Mouse (Mus musculus): ENCODE data around the gene Fut2.

The Fut2 gene

DNA sequence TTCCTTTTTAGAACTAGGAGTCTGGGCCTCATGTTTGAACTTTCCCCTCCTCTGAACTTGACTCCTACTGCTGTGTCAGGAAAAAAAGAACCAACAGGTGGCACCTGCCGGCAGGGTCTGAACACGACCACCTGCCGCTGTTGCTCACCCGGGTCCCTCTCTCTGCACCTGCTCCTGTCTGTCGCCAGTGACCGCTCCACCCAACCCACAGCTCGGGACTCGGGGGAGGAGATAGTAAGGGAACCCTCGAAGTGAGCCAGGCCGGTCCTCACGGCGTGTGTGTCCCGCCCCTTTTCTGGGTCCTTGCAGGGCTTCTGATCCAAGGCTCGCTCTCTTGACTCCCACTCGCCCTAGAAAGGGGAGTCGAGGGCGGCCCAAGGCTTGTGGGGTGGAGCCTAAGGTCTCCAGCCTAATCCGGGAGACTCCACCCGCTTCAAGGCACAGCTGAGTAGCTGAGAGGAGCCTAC is 26.6 kb downstream of the Fut2 start, which contains the start of gene Mamstr:
Gene Mamstr (plus strand): TSS at position 417 of the 467 bp plus-strand sequence.
- no peak for DNase-seq (ENCODE audit: extremely low spot score)

- DNase-seq (ENCODE audit: extremely low spot score) = peak; percentile 92
Measured at GRCm38 (mm10) chr7:45638623-45639401, 27.4 kb downstream of the Fut2 start.

- DNase-seq (ENCODE audit: extremely low spot score) = no peak
Measured at GRCm38 (mm10) chr7:45637710-45638109, 28.5 kb downstream of the Fut2 start.

DNA sequence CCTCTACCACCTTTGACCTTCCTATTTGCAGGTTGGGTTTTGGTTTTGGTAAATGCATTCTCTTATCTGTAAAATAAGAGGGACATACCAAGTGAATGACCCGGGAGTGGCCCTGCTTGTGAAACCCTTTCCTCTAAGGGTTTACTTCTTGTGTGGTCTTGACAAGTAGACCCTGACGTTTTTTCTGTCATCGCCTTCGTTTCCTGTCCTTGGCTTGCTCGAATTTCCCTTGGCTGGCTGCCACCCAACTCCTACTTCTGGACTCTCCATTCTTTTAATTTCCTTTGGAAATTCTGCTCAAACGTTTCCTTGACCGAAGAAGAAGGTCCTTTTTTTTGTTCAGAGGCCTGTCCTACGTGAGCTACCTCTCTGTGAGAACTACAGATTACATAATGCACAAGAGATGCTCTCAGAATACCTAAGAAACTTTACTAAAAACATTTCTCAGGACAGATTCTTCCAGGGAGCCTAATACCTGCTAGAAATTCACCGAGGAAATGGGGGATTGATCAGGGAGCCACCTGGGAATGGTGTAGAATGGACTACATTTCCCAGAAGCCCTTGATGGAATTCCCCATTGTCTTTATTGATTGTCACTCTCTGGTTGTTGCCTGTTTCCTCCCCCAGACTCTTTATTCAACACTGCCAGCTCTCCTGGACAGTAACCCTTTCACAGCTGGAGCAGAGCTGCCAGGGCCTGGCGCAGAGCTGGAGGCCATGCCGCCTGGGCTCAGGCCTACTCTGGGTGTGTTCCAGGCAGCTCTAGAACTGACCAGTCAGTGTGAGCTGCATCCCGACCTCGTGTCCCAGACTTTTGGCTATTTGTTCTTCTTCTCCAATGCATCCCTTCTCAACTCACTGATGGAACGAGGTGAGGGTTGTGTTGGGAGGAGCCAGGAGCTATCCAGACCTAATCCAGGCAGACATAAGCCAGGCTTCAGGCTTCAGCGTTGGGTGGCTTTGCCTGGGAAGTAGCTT is 30.2 kb downstream of the Fut2 start:
- DNase-seq (ENCODE audit: extremely low spot score) = no peak

GRCm38 (mm10) chr7:45634946-45635681 is 31.1 kb downstream of the Fut2 start:
- no peak for DNase-seq (ENCODE audit: extremely low spot score)

DNA sequence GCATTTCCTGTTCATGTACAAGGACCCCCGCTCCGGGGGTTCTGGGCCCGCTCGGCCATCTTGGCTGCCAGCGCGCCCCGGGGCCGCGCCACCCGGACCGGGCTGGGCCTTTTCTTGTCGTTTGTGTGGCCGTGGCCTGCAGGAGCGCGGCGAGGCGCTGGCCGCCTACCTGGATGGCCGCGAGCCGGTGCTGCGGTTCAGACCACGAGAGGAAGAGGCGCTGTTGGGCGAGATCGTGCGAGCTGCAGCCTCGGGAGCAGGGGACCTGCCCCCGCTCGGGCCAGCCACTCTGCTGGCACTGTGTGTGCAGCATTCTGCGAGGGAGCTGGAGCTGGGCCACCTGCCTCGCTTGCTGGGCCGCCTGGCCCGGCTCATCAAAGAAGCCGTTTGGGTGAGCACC is 33.7 kb downstream of the Fut2 start:
- DNase-seq (ENCODE audit: extremely low spot score) = no peak

DNA sequence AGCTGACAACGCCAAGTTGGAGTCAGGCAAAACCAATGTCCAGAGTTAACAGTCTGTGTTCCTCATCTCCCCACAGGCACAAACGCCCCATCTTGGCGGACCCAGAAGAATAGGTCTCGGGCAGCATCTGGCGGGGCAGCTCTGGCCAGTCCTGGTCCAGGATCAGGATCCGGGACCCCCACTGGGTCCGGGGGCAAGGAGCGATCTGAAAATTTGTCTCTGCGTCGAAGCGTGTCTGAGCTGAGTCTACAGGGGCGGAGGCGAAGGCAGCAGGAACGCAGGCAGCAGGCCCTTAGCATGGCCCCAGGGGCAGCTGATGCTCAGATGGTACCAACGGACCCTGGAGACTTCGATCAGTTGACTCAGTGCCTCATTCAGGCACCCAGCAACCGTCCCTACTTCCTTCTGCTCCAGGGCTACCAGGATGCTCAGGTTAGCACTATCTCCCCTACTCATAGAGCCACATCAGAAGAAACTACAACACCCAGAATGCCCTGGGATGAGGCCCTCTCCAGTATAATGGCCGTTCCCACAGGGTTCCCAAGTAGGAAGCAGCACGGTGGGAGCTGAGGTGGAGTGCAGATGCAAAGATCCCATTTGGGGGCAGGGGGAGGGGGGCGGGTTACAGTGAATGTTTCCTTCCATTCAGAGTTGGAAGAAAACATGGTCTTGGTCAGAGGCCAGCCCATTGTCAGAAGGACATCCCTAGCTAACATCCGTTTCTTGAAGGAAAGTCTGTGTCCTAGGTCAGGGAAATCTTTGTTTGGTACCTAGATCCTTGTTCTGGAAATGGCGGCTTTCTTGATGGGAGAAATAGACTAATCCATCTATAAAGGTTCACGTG is 35.9 kb downstream of the Fut2 start:
- no peak for DNase-seq (ENCODE audit: extremely low spot score)

GRCm38 (mm10) chr7:45628364-45629294 is 37.6 kb downstream of the Fut2 start:
- DNase-seq (ENCODE audit: extremely low spot score) = peak; percentile 83

DNA sequence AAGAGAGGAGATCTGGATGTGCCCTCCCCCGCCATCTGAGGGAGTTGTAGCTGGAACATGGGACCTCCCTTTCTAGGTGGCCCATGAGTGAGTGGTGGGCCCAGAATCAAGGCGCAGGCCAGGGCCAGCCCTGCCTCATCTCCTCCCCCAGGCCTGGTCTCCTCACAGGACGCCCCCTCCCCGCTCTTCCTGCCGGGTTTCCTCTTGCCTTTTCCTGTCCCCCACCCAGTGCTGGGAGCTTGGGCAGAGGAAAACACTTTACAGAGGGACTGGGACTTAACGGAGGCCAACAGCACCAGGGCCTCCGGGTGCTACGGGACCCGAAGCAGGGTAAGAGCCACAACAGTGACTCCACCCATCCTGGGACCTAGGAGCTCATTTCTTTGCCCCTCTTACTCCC is 38.9 kb downstream of the Fut2 start, which contains the start of gene Rasip1:
Gene Rasip1 (plus strand): TSS at position 228 of the 400 bp plus-strand sequence.
- DNase-seq (ENCODE audit: extremely low spot score) = no peak

- DNase-seq (ENCODE audit: extremely low spot score) = no peak
Measured at GRCm38 (mm10) chr7:45626571-45627076, 39.6 kb downstream of the Fut2 start.

- no peak for DNase-seq (ENCODE audit: extremely low spot score)
Measured at GRCm38 (mm10) chr7:45625481-45625880, 40.7 kb downstream of the Fut2 start.

DNA sequence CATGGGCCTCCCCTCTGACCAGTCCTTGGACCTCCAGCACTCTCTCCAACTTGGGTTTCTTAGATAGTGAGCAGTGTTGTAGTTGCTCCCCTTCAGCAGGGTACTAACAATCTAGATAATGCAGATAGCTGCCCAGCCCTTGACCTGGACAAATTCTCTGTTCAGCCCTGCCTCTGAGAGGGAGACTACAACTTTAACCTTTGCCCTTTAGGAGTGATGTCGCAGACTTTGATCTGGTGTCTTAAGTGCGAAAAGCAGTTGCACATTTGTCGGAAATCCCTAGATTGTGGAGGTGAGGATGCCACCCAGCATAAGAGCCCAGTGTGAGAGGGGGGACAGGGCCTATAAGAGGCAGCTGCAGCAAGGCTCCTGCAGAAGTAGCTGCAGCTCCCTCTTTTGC is 41.5 kb downstream of the Fut2 start:
- no peak for DNase-seq (ENCODE audit: extremely low spot score)

GRCm38 (mm10) chr7:45623507-45623906 is 42.7 kb downstream of the Fut2 start:
- DNase-seq (ENCODE audit: extremely low spot score) = no peak

DNA sequence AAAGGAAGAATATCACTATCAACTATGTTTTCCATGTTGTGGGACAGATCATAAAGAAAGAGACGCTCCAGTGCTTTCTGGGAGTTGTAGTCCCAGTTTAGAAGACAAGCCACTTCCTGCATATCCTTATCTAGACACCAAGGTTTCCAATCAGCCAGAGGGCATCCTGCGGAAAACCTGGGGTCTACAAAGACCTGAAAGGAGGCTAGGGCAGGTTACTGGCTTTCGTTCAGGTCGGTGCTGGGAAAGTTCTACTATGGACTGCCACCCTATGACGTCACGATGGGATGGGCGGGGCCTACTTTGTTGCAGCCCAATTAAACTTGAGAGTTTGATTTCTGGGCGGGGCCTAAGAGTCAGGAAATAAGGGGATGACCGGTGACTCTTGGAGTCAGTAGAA is 44.8 kb downstream of the Fut2 start, which contains the start of gene Izumo1:
Gene Izumo1 (plus strand): TSS at position 369 of the 400 bp plus-strand sequence.
- no peak for DNase-seq (ENCODE audit: extremely low spot score)

GRCm38 (mm10) chr7:45619592-45619991 is 46.6 kb downstream of the Fut2 start:
- no peak for DNase-seq (ENCODE audit: extremely low spot score)

DNA sequence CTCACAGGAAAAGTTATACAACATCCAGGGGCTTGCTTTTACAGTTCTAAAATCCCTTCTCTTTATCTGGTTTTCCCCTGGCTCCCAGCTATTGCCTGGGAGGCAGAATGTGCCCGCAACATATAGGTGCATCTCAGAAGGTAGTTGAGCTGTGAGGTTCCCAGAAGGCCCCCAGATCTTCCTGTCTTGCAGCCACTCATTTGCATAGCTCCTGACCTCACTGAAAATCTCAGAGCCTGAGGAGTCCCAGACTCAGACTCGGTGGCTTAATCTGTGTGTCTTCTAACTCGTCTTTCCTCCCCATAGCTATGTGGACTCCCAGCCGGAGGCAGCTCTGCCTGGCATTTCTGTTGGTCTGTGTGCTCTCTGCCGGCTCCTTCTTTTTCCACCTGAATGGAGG is 47.9 kb downstream of the Fut2 start:
- no peak for DNase-seq (ENCODE audit: extremely low spot score)

DNA sequence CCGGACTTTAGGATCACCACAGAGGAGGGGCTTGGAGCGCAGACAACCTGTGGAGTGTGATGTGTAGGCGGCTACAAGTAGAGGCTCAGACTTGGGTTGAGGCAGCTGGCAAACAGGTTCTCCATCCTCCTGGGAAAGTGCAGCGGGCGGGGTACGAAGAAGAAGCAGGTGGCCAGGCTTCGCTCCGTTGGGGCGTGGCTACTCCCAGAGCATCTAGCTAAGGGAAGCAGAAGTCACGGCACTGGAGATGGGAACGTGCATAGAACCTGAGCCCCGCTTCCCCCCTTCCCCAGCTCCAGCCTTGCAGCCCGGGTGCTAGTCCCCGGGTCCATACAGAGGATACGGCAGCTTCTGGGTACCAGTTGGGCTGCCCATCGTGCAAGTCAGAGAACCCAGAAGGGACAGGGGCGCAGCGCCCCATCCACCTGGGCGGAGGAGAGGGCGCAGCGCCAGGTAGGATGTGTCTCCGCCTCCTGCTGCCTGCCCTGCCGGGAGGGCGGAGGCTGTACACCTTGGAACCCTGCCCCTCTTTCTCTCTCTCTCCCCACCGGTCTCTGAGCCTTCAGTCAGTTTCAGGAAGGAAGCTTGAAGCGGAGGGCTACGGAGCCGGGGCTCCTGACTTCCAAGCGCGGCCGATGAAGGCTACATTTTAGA is 49.0 kb downstream of the Fut2 start, which contains the start of gene Fut1:
Gene Fut1 (plus strand): TSS at position 248 of the 654 bp plus-strand sequence.
- no peak for DNase-seq (ENCODE audit: extremely low spot score)

GRCm38 (mm10) chr7:45616277-45616676 is 49.9 kb downstream of the Fut2 start:
- no peak for DNase-seq (ENCODE audit: extremely low spot score)

GRCm38 (mm10) chr7:45609511-45609910 is 56.7 kb downstream of the Fut2 start:
- DNase-seq (ENCODE audit: extremely low spot score) = no peak

Data from embryo, embryonic 9.5 days (tissue).